Mouse (Mus musculus) megakaryocyte, embryonic 14.5 days (primary cell): ENCODE measurements around the gene Kif7.

ENCODE experiments used
- FLI1 ChIP-seq: IDR thresholded peaks from 2 replicates; pipeline ENCODE4 v1.6.1; 2012; ENCODE audit warnings: low read length, inconsistent platforms, mixed read lengths
- GATA1 ChIP-seq: IDR thresholded peaks from 3 replicates; pipeline ENCODE4 v1.6.1; 2012; ENCODE audit warnings: mixed read lengths, low read length, inconsistent platforms, borderline replicate concordance

DNA sequence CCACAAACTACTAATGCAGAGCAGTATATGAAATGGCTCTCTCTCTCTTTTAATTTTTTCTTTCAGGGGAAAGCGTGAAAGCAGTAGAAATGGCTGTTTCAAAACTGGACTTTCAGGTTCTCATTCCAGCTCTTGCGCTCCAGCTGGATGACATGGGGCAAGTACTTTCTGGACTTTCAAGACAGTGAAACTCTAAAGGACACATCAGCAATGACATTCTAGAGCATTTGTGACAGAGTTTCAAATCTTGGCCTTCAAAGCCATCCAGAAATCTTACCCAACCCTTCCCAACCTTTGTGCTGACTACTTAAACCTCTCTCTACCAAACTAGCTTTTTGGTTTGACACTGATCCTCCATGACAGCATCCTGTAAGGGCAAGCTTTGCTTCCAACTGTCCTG is 23.4 kb upstream of the Kif7 start:
- TF ChIP-seq GATA1 (no peak), FLI1 (no peak)
